Mouse (Mus musculus) kidney, adult 2 months (tissue): ENCODE results near the gene Mrap2.

Source experiments
- CTCF ChIP-seq: fragments of 200-500 bp; conservative IDR thresholded peaks from 2 replicates; pipeline ENCODE4 v1.5.1; 2011; ENCODE audit warnings: low read depth, mild to moderate bottlenecking, control low read depth, low read length, moderate library complexity, mixed read lengths; ENCODE audit not compliant: insufficient read depth, insufficient read length
- POLR2A ChIP-seq: fragments of 200-500 bp; IDR thresholded peaks from one replicate; pipeline ENCODE4 v1.6.1; 2011; ENCODE audit warnings: low read depth, low read length, control low read depth

DNA sequence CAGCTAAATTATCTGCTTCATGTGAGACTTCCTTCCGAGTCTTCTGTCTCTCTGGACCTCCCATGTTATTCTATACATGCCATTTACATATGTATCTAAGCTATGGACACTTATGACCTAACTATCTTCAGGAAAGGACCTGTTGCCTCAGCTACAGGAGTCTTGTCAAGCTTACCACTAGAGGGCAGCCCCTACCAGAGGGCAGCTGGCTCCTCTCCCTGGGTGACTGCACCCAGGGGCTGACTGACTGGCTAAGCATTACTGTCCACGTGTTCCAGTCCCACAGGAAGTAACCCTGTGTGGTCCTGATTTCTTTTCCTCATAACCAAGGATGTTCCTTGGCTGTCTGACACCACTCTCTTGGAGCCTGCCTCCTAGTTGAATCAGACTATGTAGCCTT is 46.1 kb upstream of the Mrap2 start:
- TF ChIP-seq POLR2A (no peak), CTCF (peak; percentile 57; the same call in 1 of the 2 replicates)
